Mouse (Mus musculus) liver, embryonic 15.5 days (tissue): ENCODE results near the gene Ero1lb. TPM values are rescaled to one million over a fixed set of nuclear protein-coding genes. Genes with fewer than 3 reads are reported as not detected.

Experiments used
- ATAC-seq: fragments of 200-750 bp; cut with Nextera tagmentation; 2 replicates; pipeline ENCODE4 v1.8.0; 2017; ENCODE audit warnings: moderate number of reproducible peaks, mild to moderate bottlenecking, moderate library complexity; ENCODE audit not compliant: insufficient read depth
- H3K27ac ChIP-seq: fragments of 300-500 bp; sonication (generic); replicated peaks from 2 replicates; pipeline ENCODE4 v1.5.1; 2015; ENCODE audit warnings: mild to moderate bottlenecking, inconsistent platforms
- H3K27me3 ChIP-seq: fragments of 300-500 bp; sonication (generic); 2 replicates; pipeline ENCODE4 v1.6.1; 2015; ENCODE audit warnings: mild to moderate bottlenecking, inconsistent platforms
- H3K36me3 ChIP-seq: fragments of 300-500 bp; sonication (generic); replicated peaks from 2 replicates; pipeline ENCODE4 v1.6.1; 2015; ENCODE audit warnings: moderate library complexity, mild to moderate bottlenecking, inconsistent platforms
- H3K4me1 ChIP-seq: fragments of 300-500 bp; sonication (generic); replicated peaks from 2 replicates; pipeline ENCODE4 v1.6.1; 2015; ENCODE audit warnings: inconsistent platforms
- H3K4me2 ChIP-seq: fragments of 300-500 bp; sonication (generic); 2 replicates; pipeline ENCODE4 v1.6.1; 2015; ENCODE audit warnings: moderate library complexity, mild to moderate bottlenecking, inconsistent platforms
- H3K4me3 ChIP-seq: fragments of 300-500 bp; sonication (generic); replicated peaks from 2 replicates; pipeline ENCODE4 v1.5.1; 2015; ENCODE audit warnings: mild to moderate bottlenecking, inconsistent platforms
- H3K9ac ChIP-seq: fragments of 300-500 bp; sonication (generic); 2 replicates; pipeline ENCODE4 v1.6.1; 2015; ENCODE audit warnings: moderate library complexity, mild to moderate bottlenecking, inconsistent platforms
- H3K9me3 ChIP-seq: fragments of 300-500 bp; sonication (generic); replicated peaks from 2 replicates; pipeline ENCODE4 v1.6.1; 2016; ENCODE audit warnings: inconsistent platforms
- WGBS: fragments of 180-500 bp; shearing (Covaris S2); methylation state at CpG from one replicate; pipeline ENCODE4 v1.1.7; 2015; ENCODE audit warnings: mixed read lengths; ENCODE audit not compliant: insufficient replicate concordance; 5-methylcytosine and 5-hydroxymethylcytosine counted together
- polyA plus RNA-seq: library from polyadenylated mRNA; unstranded; fragments of >200 nt; fragmentation: Nextera tagmentation; extraction: Ambion mirVana; gene quantifications from 2 replicates; pipeline ENCODE4 v1.2.1, GENCODE M21; 2015

The Ero1lb gene
- polyA plus RNA-seq, 1 experiment from 2014 or later = 2.4 TPM

- ATAC-seq = no peak
- H3K4me1 ChIP-seq = peaks cover 8% of the 10 kb centered on the region; the same call in 1 of the 2 replicates
- H3K9ac ChIP-seq = no peak overlapping the region
- no peak overlapping the region for H3K4me2 ChIP-seq
- no peaks in the 10 kb centered on the region for H3K9me3 ChIP-seq
- H3K27ac ChIP-seq = no peak overlapping the region
- H3K4me3 ChIP-seq = no peak overlapping the region
- no peaks in the 10 kb centered on the region for H3K36me3 ChIP-seq
- WGBS = 67% methylated on average over 5 of the region's 5 CpGs
- no peaks in the 10 kb centered on the region for H3K27me3 ChIP-seq
Observed at GRCm38 (mm10) chr13:12543246-12543645, 22.4 kb upstream of the Ero1lb start.

DNA sequence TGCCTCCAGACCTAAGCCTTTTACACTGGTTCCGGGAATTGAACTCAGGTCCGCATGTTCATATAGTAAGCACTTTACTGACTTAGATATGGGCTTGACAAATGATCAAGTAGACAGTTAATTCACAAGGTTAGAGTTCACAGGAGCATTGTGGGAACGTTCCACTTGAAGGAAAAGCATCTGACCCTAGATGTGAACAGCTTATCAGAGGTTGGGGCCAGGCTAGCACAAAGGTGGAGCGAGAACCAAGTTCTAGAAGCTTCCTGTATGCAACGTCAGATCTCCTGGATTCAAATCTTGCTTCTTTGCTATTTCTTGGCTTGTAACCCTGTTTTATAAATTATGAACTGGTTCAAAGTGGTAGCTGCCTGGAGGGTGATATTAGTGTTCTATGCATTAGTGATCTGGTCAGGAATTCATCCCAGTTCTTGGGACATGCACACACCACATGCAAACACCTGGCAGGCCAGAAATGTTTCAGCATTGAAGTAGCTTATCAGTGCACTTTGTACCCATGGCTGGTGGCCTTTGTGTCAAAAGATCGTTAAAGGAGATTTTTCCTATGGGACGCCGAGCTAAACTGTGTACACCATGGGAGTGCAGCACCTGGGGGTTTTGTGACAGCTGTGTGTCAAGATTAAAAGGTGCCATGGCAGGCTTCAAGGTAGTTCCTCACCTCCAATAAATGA lies 21.6 kb upstream of the Ero1lb start:
- Histone ChIP-seq H3K27me3 (no peaks in the 10 kb centered on the region), H3K4me1 (peaks cover 8% of the 10 kb centered on the region; the same call in 1 of the 2 replicates), H3K9me3 (no peaks in the 10 kb centered on the region), H3K36me3 (no peaks in the 10 kb centered on the region), H3K27ac (no peak overlapping the region), H3K9ac (no peak overlapping the region), H3K4me3 (no peak overlapping the region), H3K4me2 (no peak overlapping the region)
- WGBS = 63% methylated on average over 8 of the region's 8 CpGs
- peak; percentile 67 for ATAC-seq

- no peaks in the 10 kb centered on the region for H3K27me3 ChIP-seq
- H3K4me2 ChIP-seq = no peak overlapping the region
- no peaks in the 10 kb centered on the region for H3K9me3 ChIP-seq
- no peak overlapping the region for H3K27ac ChIP-seq
- H3K4me1 ChIP-seq = no peaks in the 10 kb centered on the region
- no peaks in the 10 kb centered on the region for H3K36me3 ChIP-seq
- ATAC-seq = no peak
- H3K9ac ChIP-seq = no peak overlapping the region
- H3K4me3 ChIP-seq = no peak overlapping the region
- 46% methylated on average over 4 of the region's 4 CpGs for WGBS
Observed at GRCm38 (mm10) chr13:12554211-12554610, 11.5 kb upstream of the Ero1lb start.

DNA sequence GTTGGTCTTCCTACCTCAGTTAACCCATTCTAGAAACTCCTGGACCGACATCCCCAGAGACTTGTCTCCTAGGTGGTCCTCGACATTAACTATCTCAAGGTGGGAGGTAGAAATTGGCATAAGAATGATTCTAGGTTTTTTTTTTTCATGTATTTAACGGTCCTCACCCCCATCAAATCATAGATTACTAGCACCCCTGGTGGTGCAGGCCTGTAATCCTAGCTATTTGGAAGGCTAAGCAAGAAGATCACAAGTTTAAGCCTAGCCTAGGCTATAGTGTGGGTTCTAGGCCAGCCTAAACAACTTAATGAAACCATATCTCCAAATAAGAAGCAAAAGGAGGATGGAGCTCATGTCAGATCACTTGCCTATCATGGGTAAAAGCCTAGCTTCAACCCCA lies 6.6 kb upstream of the Ero1lb start:
- 53% methylated on average over 3 of the region's 3 CpGs for WGBS
- H3K36me3 ChIP-seq = no peaks in the 10 kb centered on the region

GRCm38 (mm10) chr13:12559462-12560120 lies 6.1 kb upstream of the Ero1lb start:
- no peak overlapping the region for H3K27ac ChIP-seq
- no peak for ATAC-seq
- H3K27me3 ChIP-seq = no peaks in the 10 kb centered on the region
- no peaks in the 10 kb centered on the region for H3K36me3 ChIP-seq
- no peak overlapping the region for H3K4me2 ChIP-seq
- H3K9me3 ChIP-seq = no peaks in the 10 kb centered on the region
- no peak overlapping the region for H3K4me3 ChIP-seq
- H3K4me1 ChIP-seq = no peaks in the 10 kb centered on the region
- WGBS = 58% methylated on average over 6 of the region's 6 CpGs
- no peak overlapping the region for H3K9ac ChIP-seq

More for the DNA sequence above, 6.6 kb upstream of the Ero1lb start:
- Histone ChIP-seq H3K4me1 (no peaks in the 10 kb centered on the region), H3K4me3 (no peak overlapping the region), H3K27me3 (no peaks in the 10 kb centered on the region), H3K9ac (no peak overlapping the region), H3K27ac (no peak overlapping the region), H3K9me3 (no peaks in the 10 kb centered on the region), H3K4me2 (no peak overlapping the region)
- ATAC-seq = no peak

GRCm38 (mm10) chr13:12561729-12562128 lies 3.9 kb upstream of the Ero1lb start:
- H3K27me3 ChIP-seq = peaks cover 10% of the 10 kb centered on the region
- WGBS = 63% methylated on average over 2 of the region's 2 CpGs
- H3K4me3 ChIP-seq = no peak overlapping the region
- no peaks in the 10 kb centered on the region for H3K9me3 ChIP-seq
- no peak overlapping the region for H3K4me2 ChIP-seq
- peaks cover 14% of the 10 kb centered on the region for H3K4me1 ChIP-seq
- no peak overlapping the region for H3K9ac ChIP-seq
- H3K27ac ChIP-seq = no peak overlapping the region
- H3K36me3 ChIP-seq = no peaks in the 10 kb centered on the region
- ATAC-seq = no peak

DNA sequence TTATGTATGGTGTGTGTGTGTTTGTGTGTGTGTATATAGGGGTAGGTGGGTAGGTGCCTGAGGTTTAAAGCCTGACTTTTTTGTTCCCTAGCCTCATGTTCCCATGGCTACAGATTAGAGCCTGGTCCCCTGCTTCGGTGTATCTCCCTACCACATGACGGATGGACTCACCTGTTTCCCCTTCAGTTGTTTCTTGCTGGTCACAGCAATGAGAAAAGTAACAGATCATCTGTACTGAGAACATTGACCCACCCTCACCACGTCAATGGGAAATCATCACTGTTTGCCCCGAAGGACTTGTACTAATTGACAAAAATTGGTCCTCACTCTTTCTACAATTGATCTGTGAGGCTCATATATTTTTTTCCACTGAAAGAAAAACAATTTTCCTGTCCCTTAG lies 3.4 kb upstream of the Ero1lb start:
- Histone ChIP-seq H3K4me2 (no peak overlapping the region), H3K36me3 (no peaks in the 10 kb centered on the region), H3K27me3 (peaks cover 15% of the 10 kb centered on the region), H3K9me3 (no peaks in the 10 kb centered on the region), H3K9ac (no peak overlapping the region), H3K4me1 (peaks cover 14% of the 10 kb centered on the region), H3K4me3 (no peak overlapping the region), H3K27ac (no peak overlapping the region)
- ATAC-seq = no peak
- WGBS = 66% methylated on average over 4 of the region's 4 CpGs

- Histone ChIP-seq H3K4me3 (no peak overlapping the region), H3K27me3 (peaks cover 17% of the 10 kb centered on the region), H3K4me1 (peaks cover 14% of the 10 kb centered on the region), H3K9me3 (no peaks in the 10 kb centered on the region), H3K9ac (no peak overlapping the region), H3K27ac (no peak overlapping the region), H3K36me3 (no peaks in the 10 kb centered on the region), H3K4me2 (no peak overlapping the region)
- no peak for ATAC-seq
- WGBS = 52% methylated on average over 1 of the region's 1 CpGs
Observed at GRCm38 (mm10) chr13:12567936-12568335, 2.3 kb downstream of the Ero1lb start.

- Histone ChIP-seq H3K27ac (no peak overlapping the region), H3K4me3 (no peak overlapping the region), H3K4me1 (peaks cover 14% of the 10 kb centered on the region), H3K4me2 (no peak overlapping the region), H3K27me3 (peaks cover 17% of the 10 kb centered on the region), H3K36me3 (no peaks in the 10 kb centered on the region), H3K9me3 (no peaks in the 10 kb centered on the region), H3K9ac (no peak overlapping the region)
- WGBS = 51% methylated on average over 9 of the region's 9 CpGs
- no peak for ATAC-seq
Observed at GRCm38 (mm10) chr13:12568597-12569469, 3.2 kb downstream of the Ero1lb start.

GRCm38 (mm10) chr13:12569741-12570140 lies 4.1 kb downstream of the Ero1lb start:
- no peaks in the 10 kb centered on the region for H3K9me3 ChIP-seq
- H3K9ac ChIP-seq = no peak overlapping the region
- WGBS = 64% methylated on average over 7 of the region's 7 CpGs
- no peak overlapping the region for H3K4me3 ChIP-seq
- H3K4me2 ChIP-seq = no peak overlapping the region
- peaks cover 14% of the 10 kb centered on the region for H3K4me1 ChIP-seq
- H3K36me3 ChIP-seq = no peaks in the 10 kb centered on the region
- no peak for ATAC-seq
- H3K27ac ChIP-seq = no peak overlapping the region
- H3K27me3 ChIP-seq = peaks cover 17% of the 10 kb centered on the region

DNA sequence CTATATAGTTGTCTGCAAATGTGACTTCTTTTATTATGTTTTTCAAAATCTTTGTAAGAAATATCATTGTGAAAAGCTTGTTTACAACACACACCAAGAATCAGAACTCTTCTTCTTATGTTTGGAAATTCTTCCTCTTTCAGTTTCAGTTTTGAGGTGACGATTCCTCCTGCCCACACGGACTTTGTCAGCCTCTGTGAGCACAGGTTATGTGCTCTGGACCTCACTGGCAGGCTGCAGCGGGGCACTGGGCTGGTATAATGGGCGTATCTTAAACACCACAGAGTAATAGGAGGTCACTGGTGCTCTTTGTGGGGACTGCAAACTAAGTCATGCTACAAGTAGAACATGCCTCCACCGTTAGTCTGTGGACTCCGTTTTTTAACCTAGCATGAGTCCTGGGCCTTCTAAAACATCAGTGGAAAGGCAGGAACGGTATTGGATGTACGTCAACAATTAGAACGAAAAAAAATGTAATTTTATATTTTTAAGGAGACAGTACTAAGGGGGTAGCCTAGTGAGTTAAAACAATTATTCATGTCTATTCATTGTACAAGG lies 9.4 kb downstream of the Ero1lb start:
- no peak for ATAC-seq
- Histone ChIP-seq H3K9ac (no peak overlapping the region), H3K4me2 (peak overlapping the region; percentile 28; the same call in 1 of the 2 replicates), H3K9me3 (no peaks in the 10 kb centered on the region), H3K4me3 (no peak overlapping the region), H3K27me3 (no peaks in the 10 kb centered on the region), H3K27ac (no peak overlapping the region), H3K36me3 (no peaks in the 10 kb centered on the region), H3K4me1 (no peaks in the 10 kb centered on the region)
- 52% methylated on average over 9 of the region's 9 CpGs for WGBS
